Mouse (Mus musculus) hindbrain, embryonic 11.5 days (tissue): ENCODE measurements at regions not wholly inside any gene's neighbourhood (a gene's known extent, or its start where the extent isn't known, plus 50 kb on each side); places are given as distances from the start of the nearest gene placed in this dataset.

Experiments
- ATAC-seq: fragments of 200-750 bp; cut with Nextera tagmentation; 2 replicates; pipeline ENCODE4 v1.8.0; 2017; ENCODE audit warnings: mild to moderate bottlenecking, moderate TSS enrichment, moderate library complexity; ENCODE audit not compliant: low FRiP score
- DNase-seq: peaks from one replicate; pipeline ENCODE4 v3.0.0-alpha.2; 2015; ENCODE audit warnings: low spot score
- H3K27ac ChIP-seq: fragments of 300-500 bp; sonication (generic); 2 replicates; pipeline ENCODE4 v1.5.1; 2014; ENCODE audit warnings: mild to moderate bottlenecking, low read depth, low read length
- H3K27me3 ChIP-seq: fragments of 300-500 bp; sonication (generic); 2 replicates; pipeline ENCODE4 v1.6.1; 2014; ENCODE audit warnings: mild to moderate bottlenecking, low read length, moderate library complexity, mixed read lengths; ENCODE audit not compliant: control insufficient read depth, insufficient read depth
- H3K36me3 ChIP-seq: fragments of 300-500 bp; sonication (generic); 2 replicates; pipeline ENCODE4 v1.6.1; 2014; ENCODE audit warnings: mild to moderate bottlenecking, low read length, moderate library complexity, mixed read lengths; ENCODE audit not compliant: control insufficient read depth, insufficient read depth
- H3K4me1 ChIP-seq: fragments of 300-500 bp; sonication (generic); replicated peaks from 2 replicates; pipeline ENCODE4 v1.6.1; 2014; ENCODE audit warnings: low read length, mixed read lengths; ENCODE audit not compliant: control insufficient read depth, insufficient read depth
- H3K4me2 ChIP-seq: fragments of 300-500 bp; sonication (generic); replicated peaks from 2 replicates; pipeline ENCODE4 v1.6.1; 2014; ENCODE audit warnings: mild to moderate bottlenecking, low read depth, low read length
- H3K4me3 ChIP-seq: fragments of 300-500 bp; sonication (generic); 2 replicates; pipeline ENCODE4 v1.5.1; 2014; ENCODE audit warnings: low read depth, low read length
- H3K9ac ChIP-seq: fragments of 300-500 bp; sonication (generic); 2 replicates; pipeline ENCODE4 v1.6.1; 2014; ENCODE audit warnings: low read depth, low read length
- H3K9me3 ChIP-seq: fragments of 300-500 bp; sonication (generic); 2 replicates; pipeline ENCODE4 v1.6.1; 2016; ENCODE audit warnings: low read length; ENCODE audit not compliant: control insufficient read depth
- WGBS: fragments of 180-500 bp; shearing (Covaris S2); extraction: QIAGEN DNeasy Blood & Tissue Kit; methylation state at CpG from one replicate; pipeline ENCODE4 v1.1.7; 2014; 5-methylcytosine and 5-hydroxymethylcytosine counted together

DNA sequence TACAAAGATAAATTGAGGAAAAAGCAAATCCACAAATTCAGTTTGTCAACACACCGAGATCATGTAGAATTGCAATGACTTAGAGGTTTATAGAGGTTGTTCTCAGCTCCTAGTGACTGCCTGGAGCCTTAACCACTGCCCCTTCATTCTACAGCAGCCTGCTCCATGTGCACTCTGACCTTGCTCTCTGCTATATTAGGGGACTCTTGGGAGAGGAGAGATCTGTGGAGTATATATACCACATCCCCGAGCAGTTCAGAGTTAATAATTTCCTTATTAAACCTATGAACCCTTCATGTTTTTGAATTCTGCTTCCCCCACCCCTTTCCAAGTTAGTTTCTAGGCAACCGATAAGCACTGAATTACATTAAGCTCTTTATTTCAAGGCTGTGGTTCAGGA is 85.0 kb upstream of the Grm7 start:
- Histone ChIP-seq H3K4me1 (no peaks in the 10 kb centered on the region), H3K9me3 (no peaks in the 10 kb centered on the region), H3K4me2 (no peak overlapping the region), H3K36me3 (no peaks in the 10 kb centered on the region), H3K27me3 (no peaks in the 10 kb centered on the region), H3K27ac (no peak overlapping the region), H3K9ac (no peak overlapping the region), H3K4me3 (no peak overlapping the region)
- 75% methylated on average over 3 of the region's 3 CpGs for WGBS
- ATAC-seq (no peak), DNase-seq (no peak)

DNA sequence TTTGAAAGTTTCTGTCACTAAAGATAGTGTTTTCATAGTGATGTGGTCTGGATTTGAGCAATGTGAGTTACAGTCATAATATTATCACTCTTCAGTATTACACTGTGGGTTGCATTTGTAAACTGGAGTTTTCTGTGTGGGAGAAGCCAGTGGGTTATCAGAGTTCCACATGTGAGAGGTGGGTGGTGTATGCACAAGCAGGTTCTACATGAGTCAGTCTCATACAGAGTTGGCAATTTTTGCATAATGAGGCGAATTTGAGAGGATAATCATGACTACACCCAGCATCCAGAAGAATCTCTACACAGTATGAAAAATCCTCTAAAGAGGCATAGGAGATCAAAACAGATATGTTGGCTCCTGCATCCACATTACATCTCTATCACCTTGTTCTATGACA is 68.2 kb upstream of the Grm7 start:
- no peak overlapping the region for H3K9ac ChIP-seq
- H3K9me3 ChIP-seq: no peaks in the 10 kb centered on the region
- no peaks in the 10 kb centered on the region for H3K36me3 ChIP-seq
- ATAC-seq (no peak), DNase-seq (no peak)
- H3K4me2 ChIP-seq: no peak overlapping the region
- WGBS: 54% methylated on average over 1 of the region's 1 CpGs
- H3K4me1 ChIP-seq: no peaks in the 10 kb centered on the region
- H3K27me3 ChIP-seq: no peaks in the 10 kb centered on the region
- H3K4me3 ChIP-seq: no peak overlapping the region
- H3K27ac ChIP-seq: no peak overlapping the region
